Mouse (Mus musculus) hindbrain, embryonic 16.5 days (tissue): Measurements from ENCODE around the gene Vcl. TPM values are rescaled to one million over a fixed set of nuclear protein-coding genes. Genes with fewer than 3 reads are reported as not detected.

ENCODE experiments used
- ATAC-seq: fragments of 200-750 bp; cut with Nextera tagmentation; 2 replicates; pipeline ENCODE4 v1.8.0; 2017; ENCODE audit warnings: moderate TSS enrichment, moderate library complexity
- H3K27ac ChIP-seq: fragments of 300-500 bp; sonication (generic); 2 replicates; pipeline ENCODE4 v1.5.1; 2014; ENCODE audit warnings: low read depth, mild to moderate bottlenecking, control low read depth, low read length, moderate library complexity
- H3K27me3 ChIP-seq: fragments of 300-500 bp; sonication (generic); replicated peaks from 2 replicates; pipeline ENCODE4 v1.6.1; 2014; ENCODE audit warnings: low read length; ENCODE audit not compliant: control insufficient read depth, insufficient read depth
- H3K36me3 ChIP-seq: fragments of 300-500 bp; sonication (generic); 2 replicates; pipeline ENCODE4 v1.6.1; 2014; ENCODE audit warnings: mild to moderate bottlenecking, low read length, moderate library complexity, mixed read lengths; ENCODE audit not compliant: control insufficient read depth, insufficient read depth
- H3K4me1 ChIP-seq: fragments of 300-500 bp; sonication (generic); 2 replicates; pipeline ENCODE4 v1.6.1; 2014; ENCODE audit warnings: low read depth, low read length; ENCODE audit not compliant: control insufficient read depth, insufficient read depth
- H3K4me2 ChIP-seq: fragments of 300-500 bp; sonication (generic); 2 replicates; pipeline ENCODE4 v1.6.1; 2014; ENCODE audit warnings: mild to moderate bottlenecking, low read length, control low read depth, moderate library complexity
- H3K4me3 ChIP-seq: fragments of 300-500 bp; sonication (generic); 2 replicates; pipeline ENCODE4 v1.5.1; 2014; ENCODE audit warnings: mild to moderate bottlenecking, low read length, control low read depth, moderate library complexity
- H3K9ac ChIP-seq: fragments of 300-500 bp; sonication (generic); 2 replicates; pipeline ENCODE4 v1.6.1; 2014; ENCODE audit warnings: low read depth, mild to moderate bottlenecking, control low read depth, low read length, moderate library complexity
- H3K9me3 ChIP-seq: fragments of 300-500 bp; sonication (generic); 2 replicates; pipeline ENCODE4 v1.6.1; 2014; ENCODE audit warnings: mild to moderate bottlenecking, low read length, moderate library complexity; ENCODE audit not compliant: control insufficient read depth
- WGBS: fragments of 180-500 bp; shearing (Covaris S2); extraction: QIAGEN DNeasy Blood & Tissue Kit; methylation state at CpG from one replicate; pipeline ENCODE4 v1.1.7; 2014; 5-methylcytosine and 5-hydroxymethylcytosine counted together
- polyA plus RNA-seq: library from polyadenylated mRNA; unstranded; fragments of >200 nt; fragmentation: Nextera tagmentation; extraction: Ambion mirVana; gene quantifications from 2 replicates; pipeline ENCODE4 v1.2.1, GENCODE M21; 2015

Vcl gene
- polyA plus RNA-seq, 1 experiment from 2014 or later: 14.8 TPM

DNA sequence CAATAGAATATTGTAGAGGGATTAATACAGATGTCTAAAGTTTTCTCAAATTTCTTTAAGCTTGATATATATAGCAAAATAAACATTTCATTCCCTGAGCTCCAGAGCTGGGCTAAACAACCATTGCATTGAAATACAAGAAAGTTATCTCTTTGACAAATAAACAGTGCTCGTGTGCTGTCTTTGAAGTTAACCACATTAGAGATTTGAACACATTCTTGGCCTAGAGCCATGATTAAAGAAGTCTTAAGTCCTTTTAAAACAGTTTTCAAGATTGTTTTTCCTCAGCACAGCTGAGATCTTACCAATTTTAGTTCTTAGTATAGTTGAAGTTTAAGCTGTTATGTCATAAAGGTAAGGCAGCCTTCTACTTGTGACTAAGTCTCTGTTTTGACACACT, 135.1 kb downstream of the Vcl start:
- Histone ChIP-seq H3K4me2 (no peak overlapping the region), H3K9me3 (no peaks in the 10 kb centered on the region), H3K9ac (no peak overlapping the region), H3K27ac (no peak overlapping the region), H3K36me3 (no peaks in the 10 kb centered on the region), H3K27me3 (no peaks in the 10 kb centered on the region), H3K4me1 (no peaks in the 10 kb centered on the region), H3K4me3 (no peak overlapping the region)
- no peak for ATAC-seq
- WGBS: 53% methylated on average over 1 of the region's 1 CpGs

DNA sequence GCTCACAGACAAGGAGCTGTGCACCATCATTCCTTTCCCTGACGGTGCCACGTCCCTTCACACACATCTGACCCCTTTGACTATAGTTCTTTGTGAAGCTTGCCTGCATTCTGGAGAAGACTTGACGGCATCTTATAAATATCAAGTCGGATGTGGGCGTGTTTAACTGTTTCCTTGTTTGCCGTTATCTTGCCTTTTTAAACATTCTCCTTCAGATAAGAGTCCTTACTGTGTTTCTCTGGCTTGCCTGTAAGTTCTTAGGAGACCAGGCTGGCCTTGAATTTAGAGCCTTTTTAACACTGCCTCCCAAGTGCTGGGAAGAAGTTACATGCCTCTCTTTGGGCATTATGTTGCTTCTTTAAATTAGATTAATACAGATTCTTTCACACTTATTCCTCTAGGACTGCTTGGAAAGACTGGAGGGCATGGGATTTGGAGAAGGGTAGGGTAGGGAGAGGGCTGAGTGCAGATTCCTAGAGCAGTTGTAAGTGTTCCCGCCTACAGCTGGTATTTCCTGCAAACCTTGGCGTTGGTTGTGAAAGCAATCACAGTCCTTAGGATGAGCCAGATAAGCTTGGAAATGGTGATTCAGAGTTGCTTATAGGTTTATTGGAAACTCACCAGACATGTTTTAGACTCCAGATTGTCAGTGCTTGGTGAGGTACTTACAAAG, 136.4 kb downstream of the Vcl start:
- 74% methylated on average over 8 of the region's 8 CpGs for WGBS
- Histone ChIP-seq H3K9me3 (no peaks in the 10 kb centered on the region), H3K27me3 (no peaks in the 10 kb centered on the region), H3K9ac (no peak overlapping the region), H3K4me2 (no peak overlapping the region), H3K27ac (no peak overlapping the region), H3K4me1 (no peaks in the 10 kb centered on the region), H3K4me3 (no peak overlapping the region), H3K36me3 (no peaks in the 10 kb centered on the region)
- ATAC-seq: no peak

DNA sequence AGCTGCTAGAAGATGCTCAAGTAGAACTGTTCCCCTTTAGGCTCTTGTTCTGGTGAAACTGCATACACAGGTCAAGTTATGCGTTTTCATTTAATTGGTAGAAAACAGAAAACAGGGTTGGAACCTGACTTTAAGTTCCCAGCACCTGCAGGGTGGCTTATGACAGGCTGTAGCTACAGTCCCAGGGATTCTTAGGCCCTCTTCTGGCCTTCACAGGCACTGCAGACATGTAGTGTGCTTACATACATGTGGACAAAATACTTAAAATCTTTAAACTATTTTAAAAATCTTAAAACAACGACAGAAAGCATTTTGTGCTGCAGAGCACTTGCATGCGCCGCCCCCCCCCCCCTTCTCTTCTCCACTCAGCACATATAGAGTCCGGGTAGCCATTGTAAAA, 140.4 kb downstream of the Vcl start:
- WGBS: 90% methylated on average over 5 of the region's 5 CpGs
- Histone ChIP-seq H3K4me3 (no peak overlapping the region), H3K9ac (no peak overlapping the region), H3K27me3 (no peaks in the 10 kb centered on the region), H3K4me1 (no peaks in the 10 kb centered on the region), H3K9me3 (no peaks in the 10 kb centered on the region), H3K36me3 (no peaks in the 10 kb centered on the region), H3K4me2 (no peak overlapping the region), H3K27ac (no peak overlapping the region)
- ATAC-seq: no peak

DNA sequence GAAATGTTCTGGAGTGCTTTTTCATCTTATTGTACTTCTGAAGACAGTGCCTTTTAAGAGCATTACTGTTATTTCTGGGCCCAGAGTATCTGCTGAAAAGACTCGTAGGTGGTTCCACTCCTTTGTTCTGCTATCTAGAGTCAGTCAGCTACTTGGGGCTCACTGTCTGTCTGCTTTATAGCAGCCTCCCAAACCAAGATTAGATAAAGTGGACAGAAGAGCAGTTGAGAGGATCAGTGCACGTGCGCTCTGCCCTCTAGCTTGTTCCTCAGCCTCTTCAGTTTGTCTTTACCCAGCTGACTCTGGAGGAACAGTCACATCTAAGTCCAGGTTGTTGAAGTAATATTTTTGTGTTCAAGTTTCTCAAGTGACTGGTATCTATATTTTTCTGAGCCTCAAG, 144.8 kb downstream of the Vcl start:
- ATAC-seq: no peak
- no peak overlapping the region for H3K4me2 ChIP-seq
- 70% methylated on average over 3 of the region's 3 CpGs for WGBS
- H3K36me3 ChIP-seq: no peaks in the 10 kb centered on the region
- H3K9ac ChIP-seq: no peak overlapping the region
- H3K4me1 ChIP-seq: peaks cover 9% of the 10 kb centered on the region
- no peak overlapping the region for H3K4me3 ChIP-seq
- H3K27me3 ChIP-seq: no peaks in the 10 kb centered on the region
- no peak overlapping the region for H3K27ac ChIP-seq
- no peaks in the 10 kb centered on the region for H3K9me3 ChIP-seq

DNA sequence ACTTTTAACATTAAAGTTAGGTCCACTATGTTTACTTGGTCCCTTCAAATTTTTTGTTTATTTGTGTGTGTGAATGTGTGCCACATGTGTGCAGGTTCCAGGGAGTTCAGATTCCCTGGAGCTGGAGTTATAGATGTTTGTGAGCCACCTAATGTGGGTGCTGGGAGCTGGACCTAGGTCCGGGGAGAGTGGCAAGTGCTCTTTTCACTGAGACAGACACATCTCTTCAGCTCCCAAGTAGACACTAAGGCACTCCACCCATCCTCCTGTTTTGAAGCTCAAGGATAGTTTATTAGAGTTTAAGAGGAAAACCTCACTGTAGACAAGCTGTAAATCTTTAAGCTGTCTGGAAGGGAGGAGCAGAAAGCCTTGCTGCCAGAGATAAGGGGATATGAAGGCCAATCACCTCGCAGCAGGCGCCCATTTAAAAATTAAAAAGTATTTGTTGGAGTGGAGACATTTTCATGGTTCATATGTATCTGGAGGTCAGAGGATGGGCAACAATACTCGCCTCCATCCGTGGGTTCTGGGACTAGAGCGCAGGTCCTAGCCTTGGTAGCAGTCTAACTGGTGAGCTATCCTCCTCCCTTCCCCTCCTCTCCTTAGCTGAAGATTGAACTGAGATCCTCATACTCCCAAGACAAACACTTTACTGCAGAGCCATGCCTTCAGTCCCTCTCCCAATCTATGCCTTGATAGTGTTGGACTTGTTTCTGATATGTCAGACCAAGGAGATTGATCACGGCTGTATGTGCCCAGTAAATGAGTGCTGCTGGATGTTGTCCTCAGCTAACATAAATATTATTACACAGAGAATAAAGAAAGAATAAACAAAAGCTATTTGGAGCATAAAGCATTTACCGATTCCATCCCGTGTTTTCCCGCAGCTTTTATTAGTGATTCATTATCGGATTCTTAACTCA, 145.5 kb downstream of the Vcl start:
- Histone ChIP-seq H3K9ac (no peak overlapping the region), H3K27me3 (no peaks in the 10 kb centered on the region), H3K4me2 (peak overlapping the region; percentile 89), H3K4me1 (peaks cover 9% of the 10 kb centered on the region), H3K27ac (no peak overlapping the region), H3K36me3 (no peaks in the 10 kb centered on the region), H3K9me3 (no peaks in the 10 kb centered on the region), H3K4me3 (peak overlapping the region; percentile 76)
- no peak for ATAC-seq
- WGBS: 63% methylated on average over 11 of the region's 11 CpGs

DNA sequence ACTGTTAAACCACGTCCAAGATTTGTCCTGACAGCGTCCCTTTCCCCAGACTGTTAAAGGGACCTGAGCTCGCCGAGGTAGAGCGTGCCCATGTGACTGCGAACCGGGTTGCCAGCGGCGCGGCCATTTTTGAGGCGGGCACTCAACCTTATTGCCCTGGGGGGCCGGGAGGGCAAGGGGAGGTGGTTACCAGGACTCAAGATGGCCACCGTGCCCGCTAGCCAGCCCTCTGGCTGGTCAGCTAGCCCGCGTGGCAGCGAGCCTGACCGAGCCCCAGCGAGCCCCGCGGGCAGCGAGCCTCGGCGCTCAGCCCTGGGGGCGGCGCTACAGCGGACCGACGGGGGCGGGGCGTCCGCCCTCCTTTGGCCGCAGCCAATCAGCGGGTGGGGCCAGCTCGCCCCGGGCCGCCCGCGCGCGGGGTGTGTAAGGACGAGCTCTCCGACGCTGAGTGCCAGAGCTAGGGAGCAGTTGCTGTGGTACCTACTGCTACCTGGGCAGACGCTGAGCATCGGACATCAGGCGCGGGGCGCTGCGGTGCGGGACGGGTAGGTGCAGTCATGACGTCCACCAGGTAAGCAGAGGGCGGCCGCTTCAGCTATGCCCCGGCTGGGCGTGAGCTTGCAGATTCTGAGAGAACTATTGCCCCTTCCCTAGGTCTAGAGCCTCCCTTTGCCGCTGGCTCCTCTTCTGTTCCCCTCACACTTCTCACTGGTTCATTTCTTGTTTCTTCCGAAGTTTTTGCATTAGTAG, 146.7 kb downstream of the Vcl start:
- Histone ChIP-seq H3K4me1 (peaks cover 9% of the 10 kb centered on the region), H3K9ac (peak overlapping the region; percentile 85), H3K27me3 (no peaks in the 10 kb centered on the region), H3K27ac (peak overlapping the region; percentile 83), H3K4me3 (peak overlapping the region; percentile 76), H3K36me3 (no peaks in the 10 kb centered on the region), H3K9me3 (no peaks in the 10 kb centered on the region), H3K4me2 (peak overlapping the region; percentile 89)
- WGBS: under 1% methylated on average over 54 of the region's 59 CpGs
- ATAC-seq: peak; percentile 97

DNA sequence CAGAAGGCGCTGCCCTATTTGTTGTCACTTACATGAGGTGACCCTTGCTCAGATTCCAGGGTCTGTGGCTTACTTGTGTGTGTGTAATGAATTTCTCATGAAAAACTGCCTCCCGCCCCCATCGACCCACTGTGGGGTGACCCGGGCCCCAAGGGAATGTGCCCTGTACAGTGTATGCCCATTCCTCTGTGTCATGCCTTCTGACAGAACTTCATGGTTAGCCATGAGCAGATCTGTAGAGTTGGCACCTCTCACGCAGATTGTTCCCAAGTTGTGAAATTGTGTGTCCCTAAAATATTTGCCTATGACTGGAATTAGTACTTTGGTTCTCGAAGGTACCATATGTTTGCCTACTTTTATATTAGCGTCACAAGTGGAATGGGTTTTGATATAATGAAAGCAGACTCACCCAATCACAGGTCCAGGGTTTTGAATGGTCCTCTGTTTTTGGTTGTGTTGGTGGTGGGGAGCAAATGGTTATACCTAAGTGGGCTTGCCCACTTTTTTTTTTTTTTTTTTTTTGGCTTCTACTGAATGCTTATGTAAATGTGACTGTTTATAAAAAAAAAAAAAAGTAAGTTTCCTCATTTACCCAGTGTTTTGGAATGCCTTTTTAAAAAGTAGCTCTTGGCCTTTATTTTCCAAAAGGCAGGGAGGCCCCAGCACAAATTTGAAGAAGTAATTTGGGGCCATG, 147.4 kb downstream of the Vcl start:
- no peak overlapping the region for H3K27ac ChIP-seq
- WGBS: 43% methylated on average over 7 of the region's 7 CpGs
- H3K27me3 ChIP-seq: no peaks in the 10 kb centered on the region
- no peaks in the 10 kb centered on the region for H3K9me3 ChIP-seq
- peak overlapping the region; percentile 89 for H3K4me2 ChIP-seq
- H3K4me1 ChIP-seq: peaks cover 9% of the 10 kb centered on the region
- peak overlapping the region; percentile 85 for H3K9ac ChIP-seq
- peak; percentile 57 for ATAC-seq
- no peaks in the 10 kb centered on the region for H3K36me3 ChIP-seq
- peak overlapping the region; percentile 76 for H3K4me3 ChIP-seq

DNA sequence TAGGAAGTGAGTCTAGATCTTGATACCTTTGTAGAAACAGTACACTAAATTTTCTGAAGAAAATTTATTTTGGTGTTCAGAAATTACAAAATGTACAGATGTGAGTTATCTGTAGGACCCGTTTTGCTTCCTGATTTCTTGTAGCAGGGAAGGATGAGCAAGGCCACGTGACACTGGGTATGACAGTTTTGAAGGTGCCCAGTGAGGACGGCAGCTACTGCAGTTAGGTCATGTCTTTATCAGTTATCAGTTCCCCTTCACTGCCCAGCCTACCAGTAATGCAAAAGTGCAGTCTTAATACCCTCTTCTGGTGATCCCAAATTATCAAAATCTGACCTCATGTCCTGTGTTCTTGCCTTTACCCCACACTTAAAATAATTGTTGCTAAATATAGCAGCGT, 148.7 kb downstream of the Vcl start:
- Histone ChIP-seq H3K27me3 (no peaks in the 10 kb centered on the region), H3K4me2 (no peak overlapping the region), H3K4me1 (peaks cover 9% of the 10 kb centered on the region), H3K9me3 (no peaks in the 10 kb centered on the region), H3K4me3 (no peak overlapping the region), H3K27ac (no peak overlapping the region), H3K36me3 (no peaks in the 10 kb centered on the region), H3K9ac (no peak overlapping the region)
- WGBS: 88% methylated on average over 4 of the region's 4 CpGs
- ATAC-seq: no peak
